Mouse (Mus musculus): ENCODE results near the gene Fermt1. TPM values are rescaled to one million over a fixed set of nuclear protein-coding genes. Genes with fewer than 3 reads are reported as not detected.

Gene Fermt1
- total RNA-seq, 2 experiments from 2014 or later = not detected

GRCm38 (mm10) chr2:132861456-132861855, 84.2 kb downstream of the Fermt1 start:
- DNase-seq = no peak

- no peak for DNase-seq
These were observed 85.3 kb downstream of the Fermt1 start for GRCm38 (mm10) chr2:132860435-132860834.

DNA sequence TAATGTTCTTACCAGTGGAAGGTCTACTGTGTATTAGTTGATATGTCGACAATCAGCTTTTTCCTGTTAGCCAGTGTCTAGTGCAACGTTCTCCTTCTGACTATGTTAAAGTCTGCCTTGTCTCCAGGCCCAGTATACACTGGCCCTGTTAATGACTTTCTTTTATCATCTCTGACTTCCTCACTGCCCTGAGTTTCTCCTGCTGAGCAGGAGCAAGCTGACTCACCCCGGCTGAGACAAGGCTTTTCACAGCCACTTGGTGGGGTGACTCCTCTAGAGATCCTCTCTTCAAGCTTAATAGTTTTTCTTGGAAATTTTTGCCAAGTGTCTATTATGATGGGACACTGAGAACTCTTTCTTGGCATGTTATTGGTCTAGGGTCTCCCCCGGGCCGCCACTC, 89.4 kb downstream of the Fermt1 start:
- peak; percentile 47 to 55 for DNase-seq

Other genes starting within 250 kb of the Fermt1 start
- 1,000 to 10,000 TPM; 1,300 to 1,603 TPM for gene Chgb, start 164.6 kb downstream of the Fermt1 start, total RNA-seq (2021)
- 10 to 100 TPM; 19.1 to 26.0 TPM for gene Trmt6, start 129.9 kb downstream of the Fermt1 start, total RNA-seq (2021)
- 1 to 10 TPM; 3.4 to 4.7 TPM for gene Mcm8, start 129.8 kb downstream of the Fermt1 start, total RNA-seq (2021)
- 100 to 1,000 TPM; 103 to 125 TPM for gene Crls1, start 99.2 kb downstream of the Fermt1 start, total RNA-seq (2021)
- gene Lrrn4, start 65.0 kb downstream of the Fermt1 start, total RNA-seq (2021) = 1 to 10 TPM; 3.2 to 3.8 TPM